Mouse (Mus musculus): ENCODE measurements around the gene Gprc5c. TPM values are rescaled to one million over a fixed set of nuclear protein-coding genes. Genes with fewer than 3 reads are reported as not detected.
"Not testable (repeated sequence)": the region's sequence is repeated elsewhere in the genome, so short reads cannot be mapped to it uniquely, and the experiment has no call there.

Gprc5c gene
- total and polyA plus RNA-seq, 2 experiments from 2014 or later = 7.8 to 14.1 TPM

- Histone ChIP-seq H3K4me1 (ENCODE audit: insufficient read depth, low read length) (no peaks in the 10 kb centered on the region), H3K4me2 (ENCODE audit: low read depth, low read length) (no peak overlapping the region), H3K27ac (no peak overlapping the region), H3K4me3 (ENCODE audit: low read length) (no peak overlapping the region), H3K27me3 (ENCODE audit: insufficient read depth, low read length) (no peaks in the 10 kb centered on the region), H3K9ac (replicated peaks; ENCODE audit: low read length) (no peak overlapping the region), H3K9me3 (ENCODE audit: low read length) (no peaks in the 10 kb centered on the region), H3K36me3 (ENCODE audit: insufficient read depth, low read length) (no peaks in the 10 kb centered on the region)
- DNase-seq (ENCODE audit: low spot score) (no peak), ATAC-seq (no peak)
- WGBS = 92% methylated on average over 4 of the region's 4 CpGs
- TF ChIP-seq CTCF (IDR thresholded peaks at IDR 0.05; ENCODE audit: low read depth) = no peak
These were observed 52.3 kb downstream of the Gprc5c start for GRCm38 (mm10) chr11:114903224-114903623.

GRCm38 (mm10) chr11:114907567-114907966 lies 56.6 kb downstream of the Gprc5c start:
- no peaks in the 10 kb centered on the region for H3K4me1 ChIP-seq (ENCODE audit: insufficient read depth, low read length)
- WGBS = 91% methylated on average over 4 of the region's 4 CpGs
- H3K27me3 ChIP-seq (ENCODE audit: insufficient read depth, low read length) = no peaks in the 10 kb centered on the region
- no peak overlapping the region for H3K9ac ChIP-seq (replicated peaks; ENCODE audit: low read length)
- ATAC-seq (no peak), DNase-seq (ENCODE audit: low spot score) (no peak)
- H3K9me3 ChIP-seq (ENCODE audit: low read length) = no peaks in the 10 kb centered on the region
- no peak overlapping the region for H3K4me2 ChIP-seq (ENCODE audit: low read depth, low read length)
- TF ChIP-seq CTCF (IDR thresholded peaks at IDR 0.05; ENCODE audit: low read depth) = no peak
- no peak overlapping the region for H3K4me3 ChIP-seq (ENCODE audit: low read length)
- no peak overlapping the region for H3K27ac ChIP-seq
- H3K36me3 ChIP-seq (ENCODE audit: insufficient read depth, low read length) = no peaks in the 10 kb centered on the region

- DNase-seq (ENCODE audit: low spot score) (no peak), ATAC-seq (no peak)
- Histone ChIP-seq H3K4me2 (ENCODE audit: low read depth, low read length) (no peak overlapping the region), H3K9ac (replicated peaks; ENCODE audit: low read length) (no peak overlapping the region), H3K4me3 (ENCODE audit: low read length) (no peak overlapping the region), H3K36me3 (ENCODE audit: insufficient read depth, low read length) (no peaks in the 10 kb centered on the region), H3K27ac (no peak overlapping the region), H3K27me3 (ENCODE audit: insufficient read depth, low read length) (no peaks in the 10 kb centered on the region), H3K9me3 (ENCODE audit: low read length) (no peaks in the 10 kb centered on the region), H3K4me1 (ENCODE audit: insufficient read depth, low read length) (no peaks in the 10 kb centered on the region)
- WGBS = 35% methylated on average over 4 of the region's 4 CpGs
- no peak for TF ChIP-seq CTCF (IDR thresholded peaks at IDR 0.05; ENCODE audit: low read depth)
These were observed 57.1 kb downstream of the Gprc5c start for GRCm38 (mm10) chr11:114908086-114908485.

GRCm38 (mm10) chr11:114909538-114909937 lies 58.6 kb downstream of the Gprc5c start:
- H3K36me3 ChIP-seq (ENCODE audit: insufficient read depth, low read length); H3K4me2 ChIP-seq (ENCODE audit: low read depth, low read length); DNase-seq (ENCODE audit: low spot score); H3K27ac ChIP-seq; H3K9ac ChIP-seq (replicated peaks; ENCODE audit: low read length); ATAC-seq; H3K4me3 ChIP-seq (ENCODE audit: low read length); H3K4me1 ChIP-seq (ENCODE audit: insufficient read depth, low read length); H3K27me3 ChIP-seq (ENCODE audit: insufficient read depth, low read length); H3K9me3 ChIP-seq (ENCODE audit: low read length): not testable (repeated sequence)
- 39% methylated on average over 3 of the region's 3 CpGs for WGBS
- peak; percentile 35 for TF ChIP-seq CTCF (IDR thresholded peaks at IDR 0.05; ENCODE audit: low read depth)

GRCm38 (mm10) chr11:114912847-114913246 lies 61.9 kb downstream of the Gprc5c start:
- Histone ChIP-seq H3K36me3 (ENCODE audit: insufficient read depth, low read length) (no peaks in the 10 kb centered on the region), H3K4me3 (ENCODE audit: low read length) (no peak overlapping the region), H3K4me2 (ENCODE audit: low read depth, low read length) (no peak overlapping the region), H3K9me3 (ENCODE audit: low read length) (no peaks in the 10 kb centered on the region), H3K27ac (no peak overlapping the region), H3K4me1 (ENCODE audit: insufficient read depth, low read length) (no peaks in the 10 kb centered on the region), H3K9ac (replicated peaks; ENCODE audit: low read length) (no peak overlapping the region), H3K27me3 (ENCODE audit: insufficient read depth, low read length) (no peaks in the 10 kb centered on the region)
- peak; percentile 92 for TF ChIP-seq CTCF (IDR thresholded peaks at IDR 0.05; ENCODE audit: low read depth)
- 19% methylated on average over 9 of the region's 9 CpGs for WGBS
- DNase-seq (ENCODE audit: low spot score) (peak; percentile 91), ATAC-seq (peak; percentile 78; the same call in 1 of the 2 replicates)

GRCm38 (mm10) chr11:114914978-114915377 lies 64.0 kb downstream of the Gprc5c start:
- Histone ChIP-seq H3K4me3 (ENCODE audit: low read length) (no peak overlapping the region), H3K4me1 (ENCODE audit: insufficient read depth, low read length) (no peaks in the 10 kb centered on the region), H3K9me3 (ENCODE audit: low read length) (no peaks in the 10 kb centered on the region), H3K4me2 (ENCODE audit: low read depth, low read length) (no peak overlapping the region), H3K27me3 (ENCODE audit: insufficient read depth, low read length) (no peaks in the 10 kb centered on the region), H3K9ac (replicated peaks; ENCODE audit: low read length) (no peak overlapping the region), H3K36me3 (ENCODE audit: insufficient read depth, low read length) (no peaks in the 10 kb centered on the region), H3K27ac (no peak overlapping the region)
- TF ChIP-seq CTCF (IDR thresholded peaks at IDR 0.05; ENCODE audit: low read depth) = no peak
- no peak for ATAC-seq
- WGBS = 62% methylated on average over 7 of the region's 7 CpGs
- DNase-seq (ENCODE audit: low spot score) = no peak

GRCm38 (mm10) chr11:114917120-114917519 lies 66.2 kb downstream of the Gprc5c start:
- Histone ChIP-seq H3K27me3 (ENCODE audit: insufficient read depth, low read length) (no peaks in the 10 kb centered on the region), H3K9ac (replicated peaks; ENCODE audit: low read length) (no peak overlapping the region), H3K4me2 (ENCODE audit: low read depth, low read length) (no peak overlapping the region), H3K9me3 (ENCODE audit: low read length) (no peaks in the 10 kb centered on the region), H3K27ac (no peak overlapping the region), H3K36me3 (ENCODE audit: insufficient read depth, low read length) (no peaks in the 10 kb centered on the region), H3K4me1 (ENCODE audit: insufficient read depth, low read length) (no peaks in the 10 kb centered on the region), H3K4me3 (ENCODE audit: low read length) (no peak overlapping the region)
- no peak for TF ChIP-seq CTCF (IDR thresholded peaks at IDR 0.05; ENCODE audit: low read depth)
- DNase-seq (ENCODE audit: low spot score) = no peak
- no peak for ATAC-seq
- WGBS = 85% methylated on average over 6 of the region's 6 CpGs

Other genes starting within 250 kb of the Gprc5c start
- gene Rpl38, start 182.6 kb upstream of the Gprc5c start, total RNA-seq (2014; rRNA removed) = 577 and 578 TPM in 2 replicates
- gene Rpl38, start 182.6 kb upstream of the Gprc5c start, polyA plus RNA-seq (2015; fragmentation: Nextera tagmentation; extraction: Ambion mirVana) = 954 and 958 TPM in 2 replicates
- 75.8 and 80.4 TPM in 2 replicates for gene Ttyh2, start 175.7 kb upstream of the Gprc5c start, total RNA-seq (2014; rRNA removed)
- 38.6 and 40.3 TPM in 2 replicates for gene Ttyh2, start 175.7 kb upstream of the Gprc5c start, polyA plus RNA-seq (2015; fragmentation: Nextera tagmentation; extraction: Ambion mirVana)
- 5.1 and 5.8 TPM in 2 replicates for gene Dnaic2, start 123.7 kb upstream of the Gprc5c start, total RNA-seq (2014; rRNA removed)
- 3.1 and 3.2 TPM in 2 replicates for gene Dnaic2, start 123.7 kb upstream of the Gprc5c start, polyA plus RNA-seq (2015; fragmentation: Nextera tagmentation; extraction: Ambion mirVana)
- 7.4 and 13.5 TPM in 2 replicates for gene Kif19a, start 85.8 kb upstream of the Gprc5c start, total RNA-seq (2014; rRNA removed)
- gene Kif19a, start 85.8 kb upstream of the Gprc5c start, polyA plus RNA-seq (2015; fragmentation: Nextera tagmentation; extraction: Ambion mirVana) = 0.99 and 1.6 TPM in 2 replicates
- 84.6 and 94.0 TPM in 2 replicates for gene Btbd17, start 55.2 kb upstream of the Gprc5c start, total RNA-seq (2014; rRNA removed)
- gene Btbd17, start 55.2 kb upstream of the Gprc5c start, polyA plus RNA-seq (2015; fragmentation: Nextera tagmentation; extraction: Ambion mirVana) = 30.4 and 31.1 TPM in 2 replicates
- 0.58 TPM in 1 of 2 replicates, not detected in the other for gene Gpr142, start 52.2 kb upstream of the Gprc5c start, total RNA-seq (2014; rRNA removed)
- gene Gpr142, start 52.2 kb upstream of the Gprc5c start, polyA plus RNA-seq (2015; fragmentation: Nextera tagmentation; extraction: Ambion mirVana) = not detected in 2 replicates
- gene Cd300a, start 38.9 kb downstream of the Gprc5c start, total RNA-seq (2014; rRNA removed) = 1.1 and 2.6 TPM in 2 replicates
- 1.4 and 1.5 TPM in 2 replicates for gene Cd300a, start 38.9 kb downstream of the Gprc5c start, polyA plus RNA-seq (2015; fragmentation: Nextera tagmentation; extraction: Ambion mirVana)
- gene Cd300lb, start 83.2 kb downstream of the Gprc5c start, total RNA-seq (2014; rRNA removed) = 0.37 TPM in 1 of 2 replicates, not detected in the other
- 0.08 TPM in 1 of 2 replicates, not detected in the other for gene Cd300lb, start 83.2 kb downstream of the Gprc5c start, polyA plus RNA-seq (2015; fragmentation: Nextera tagmentation; extraction: Ambion mirVana)
- not detected in 2 replicates for gene Cd300c, start 118.0 kb downstream of the Gprc5c start, total RNA-seq (2014; rRNA removed)
- not detected in 2 replicates for gene Cd300c, start 118.0 kb downstream of the Gprc5c start, polyA plus RNA-seq (2015; fragmentation: Nextera tagmentation; extraction: Ambion mirVana)
- gene Cd300ld, start 138.8 kb downstream of the Gprc5c start, total RNA-seq (2014; rRNA removed) = 0.58 TPM in 1 of 2 replicates, not detected in the other
- gene Cd300ld, start 138.8 kb downstream of the Gprc5c start, polyA plus RNA-seq (2015; fragmentation: Nextera tagmentation; extraction: Ambion mirVana) = 0.15 TPM in 1 of 2 replicates, not detected in the other
- 0.61 and 2.1 TPM in 2 replicates for gene Cd300c2, start 150.7 kb downstream of the Gprc5c start, total RNA-seq (2014; rRNA removed)
- gene Cd300c2, start 150.7 kb downstream of the Gprc5c start, polyA plus RNA-seq (2015; fragmentation: Nextera tagmentation; extraction: Ambion mirVana) = 2.5 and 3.0 TPM in 2 replicates
- gene Cd300ld2, start 165.0 kb downstream of the Gprc5c start, total RNA-seq (2014; rRNA removed) = not detected in 2 replicates
- gene Cd300ld2, start 165.0 kb downstream of the Gprc5c start, polyA plus RNA-seq (2015; fragmentation: Nextera tagmentation; extraction: Ambion mirVana) = not detected in 2 replicates
- gene Cd300ld4, start 175.9 kb downstream of the Gprc5c start, total RNA-seq (2014; rRNA removed) = not detected in 2 replicates
- gene Cd300ld4, start 175.9 kb downstream of the Gprc5c start, polyA plus RNA-seq (2015; fragmentation: Nextera tagmentation; extraction: Ambion mirVana) = not detected in 2 replicates
- gene Cd300ld5, start 186.6 kb downstream of the Gprc5c start, total RNA-seq (2014; rRNA removed) = not detected in 2 replicates
- not detected in 2 replicates for gene Cd300ld5, start 186.6 kb downstream of the Gprc5c start, polyA plus RNA-seq (2015; fragmentation: Nextera tagmentation; extraction: Ambion mirVana)
- not detected in 2 replicates for gene Cd300ld3, start 197.3 kb downstream of the Gprc5c start, total RNA-seq (2014; rRNA removed)
- gene Cd300ld3, start 197.3 kb downstream of the Gprc5c start, polyA plus RNA-seq (2015; fragmentation: Nextera tagmentation; extraction: Ambion mirVana) = not detected in 2 replicates
- gene Cd300e, start 211.0 kb downstream of the Gprc5c start, total RNA-seq (2014; rRNA removed) = not detected in 2 replicates
- gene Cd300e, start 211.0 kb downstream of the Gprc5c start, polyA plus RNA-seq (2015; fragmentation: Nextera tagmentation; extraction: Ambion mirVana) = 0.09 and 0.14 TPM in 2 replicates
- gene Rab37, start 240.3 kb downstream of the Gprc5c start, total RNA-seq (2014; rRNA removed) = 1.2 TPM in 2 replicates
- 1.2 and 1.3 TPM in 2 replicates for gene Rab37, start 240.3 kb downstream of the Gprc5c start, polyA plus RNA-seq (2015; fragmentation: Nextera tagmentation; extraction: Ambion mirVana)

Data from hindbrain, postnatal 0 days (tissue).